Mouse (Mus musculus): ENCODE data around the gene Srf. TPM values are rescaled to one million over a fixed set of nuclear protein-coding genes. Genes with fewer than 3 reads are reported as not detected.

The Srf gene
- polyA plus RNA-seq, 1 experiment from 2014 or later: 4.6 TPM

DNA sequence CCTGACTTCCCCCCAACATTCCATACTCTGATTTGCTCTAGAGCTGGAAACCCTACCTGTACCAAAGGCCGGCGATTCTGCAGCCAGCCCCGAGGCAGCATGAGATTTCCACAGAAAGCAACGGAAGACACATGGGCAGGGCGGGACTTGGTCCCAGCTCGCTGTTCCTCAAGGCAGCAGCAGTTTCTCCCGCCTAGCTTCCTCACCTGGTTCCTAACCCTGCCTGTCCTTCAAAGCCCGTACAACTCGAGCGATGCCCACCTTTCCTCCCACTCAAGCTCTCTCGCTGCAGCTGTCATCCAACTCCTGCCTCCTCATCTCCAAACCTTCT is 1.4 kb downstream of the Srf start:
- H3K4me1 ChIP-seq (replicated peaks): peaks cover 42% of the 10 kb centered on the region
- 1% methylated on average over 11 of the region's 11 CpGs for WGBS

GRCm38 (mm10) chr17:46553926-46554325 is 2.0 kb downstream of the Srf start:
- H3K4me3 ChIP-seq: peak overlapping the region; percentile 99
- H3K27me3 ChIP-seq: no peaks in the 10 kb centered on the region
- H3K4me2 ChIP-seq: peak overlapping the region; percentile 95
- H3K27ac ChIP-seq: no peak overlapping the region
- H3K36me3 ChIP-seq: peaks cover 29% of the 10 kb centered on the region
- peaks cover 42% of the 10 kb centered on the region for H3K4me1 ChIP-seq (replicated peaks)
- WGBS: 69% methylated on average over 3 of the region's 3 CpGs
- peak overlapping the region; percentile 98 for H3K9ac ChIP-seq
- H3K9me3 ChIP-seq: no peaks in the 10 kb centered on the region
- no peak for ATAC-seq (ENCODE audit: low FRiP score)

More for the DNA sequence above, 1.4 kb downstream of the Srf start:
- Histone ChIP-seq H3K4me2 (peak overlapping the region; percentile 95), H3K36me3 (peaks cover 24% of the 10 kb centered on the region), H3K27me3 (no peaks in the 10 kb centered on the region), H3K9ac (peak overlapping the region; percentile 98), H3K4me3 (peak overlapping the region; percentile 99), H3K9me3 (no peaks in the 10 kb centered on the region), H3K27ac (peak overlapping the region; percentile 96)
- ATAC-seq (ENCODE audit: low FRiP score): no peak

DNA sequence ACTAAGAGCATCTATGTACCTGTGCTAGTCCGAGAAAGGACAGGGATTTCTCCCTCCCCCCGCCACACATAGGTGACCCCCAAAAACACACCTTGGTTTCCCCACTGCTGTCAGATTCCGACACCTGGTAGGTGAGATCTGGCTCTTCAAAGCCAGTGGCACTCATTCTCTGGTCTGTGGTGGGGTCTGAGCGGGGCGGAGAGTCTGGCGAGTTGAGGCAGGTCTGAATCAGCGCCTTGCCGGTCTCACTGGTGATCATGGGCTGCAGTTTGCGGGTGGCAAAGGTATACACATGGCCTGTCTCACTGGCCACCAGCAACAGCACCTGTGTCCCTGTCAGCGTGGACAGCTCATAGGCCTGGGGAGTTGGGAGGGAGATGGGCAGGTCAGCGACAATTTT is 2.5 kb downstream of the Srf start:
- H3K4me3 ChIP-seq: peak overlapping the region; percentile 99
- peak overlapping the region; percentile 98 for H3K9ac ChIP-seq
- H3K27me3 ChIP-seq: 0 out of 2 replicates have a peak, but pooled peaks cover 4% of the 10 kb centered on the region
- peak overlapping the region; percentile 64 for H3K27ac ChIP-seq
- no peak for ATAC-seq (ENCODE audit: low FRiP score)
- H3K4me1 ChIP-seq (replicated peaks): peaks cover 46% of the 10 kb centered on the region
- H3K4me2 ChIP-seq: peak overlapping the region; percentile 95
- 54% methylated on average over 11 of the region's 11 CpGs for WGBS
- H3K36me3 ChIP-seq: peaks cover 34% of the 10 kb centered on the region
- no peaks in the 10 kb centered on the region for H3K9me3 ChIP-seq

- WGBS: 1% methylated on average over 24 of the region's 24 CpGs
- peaks cover 8% of the 10 kb centered on the region for H3K27me3 ChIP-seq
- ATAC-seq (ENCODE audit: low FRiP score): peak; percentile 75
- H3K36me3 ChIP-seq: peaks cover 39% of the 10 kb centered on the region
- no peaks in the 10 kb centered on the region for H3K9me3 ChIP-seq
- peak overlapping the region; percentile 95 for H3K4me2 ChIP-seq
- peak overlapping the region; percentile 99 for H3K4me3 ChIP-seq
- peak overlapping the region; percentile 98 for H3K9ac ChIP-seq
- H3K4me1 ChIP-seq (replicated peaks): peaks cover 47% of the 10 kb centered on the region
- peak overlapping the region; percentile 64 for H3K27ac ChIP-seq
Measured at GRCm38 (mm10) chr17:46552841-46553423, 3.0 kb downstream of the Srf start.

DNA sequence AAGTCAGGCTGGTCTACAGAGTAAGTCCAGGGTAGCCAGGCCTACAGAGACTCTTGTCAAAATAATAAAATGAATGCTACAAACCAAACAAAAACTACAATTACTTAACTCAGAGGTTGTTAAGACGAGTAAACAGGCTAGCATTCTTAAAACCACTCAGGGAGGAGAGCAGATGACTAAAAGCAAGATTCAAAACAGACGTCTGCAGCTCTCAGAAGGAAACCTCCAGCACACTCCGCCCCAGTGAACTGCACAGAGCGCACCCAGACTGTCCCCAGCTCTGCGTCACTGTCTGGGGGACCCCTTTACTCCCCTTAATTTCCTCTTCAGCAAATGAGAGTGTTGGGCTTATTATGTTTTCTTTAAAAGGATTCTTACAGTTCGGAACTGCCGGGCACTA is 3.8 kb downstream of the Srf start:
- Histone ChIP-seq H3K4me3 (0 out of 2 replicates have a peak overlapping the region, but pooled peaks have one; percentile 99), H3K27ac (peak overlapping the region; percentile 56; the same call in 1 of the 2 replicates), H3K4me2 (peak overlapping the region; percentile 95), H3K9ac (no peak overlapping the region), H3K9me3 (no peaks in the 10 kb centered on the region), H3K27me3 (peaks cover 16% of the 10 kb centered on the region), H3K4me1 (replicated peaks) (peaks cover 46% of the 10 kb centered on the region), H3K36me3 (peaks cover 40% of the 10 kb centered on the region)
- ATAC-seq (ENCODE audit: low FRiP score): no peak
- 87% methylated on average over 7 of the region's 7 CpGs for WGBS

GRCm38 (mm10) chr17:46551369-46551768 is 4.6 kb downstream of the Srf start:
- H3K27me3 ChIP-seq: peaks cover 19% of the 10 kb centered on the region
- WGBS: 93% methylated on average over 6 of the region's 6 CpGs
- H3K9me3 ChIP-seq: no peaks in the 10 kb centered on the region
- peaks cover 40% of the 10 kb centered on the region for H3K36me3 ChIP-seq
- no peak overlapping the region for H3K27ac ChIP-seq
- no peak overlapping the region for H3K4me3 ChIP-seq
- H3K4me1 ChIP-seq (replicated peaks): peaks cover 47% of the 10 kb centered on the region
- no peak overlapping the region for H3K9ac ChIP-seq
- no peak for ATAC-seq (ENCODE audit: low FRiP score)
- no peak overlapping the region for H3K4me2 ChIP-seq

DNA sequence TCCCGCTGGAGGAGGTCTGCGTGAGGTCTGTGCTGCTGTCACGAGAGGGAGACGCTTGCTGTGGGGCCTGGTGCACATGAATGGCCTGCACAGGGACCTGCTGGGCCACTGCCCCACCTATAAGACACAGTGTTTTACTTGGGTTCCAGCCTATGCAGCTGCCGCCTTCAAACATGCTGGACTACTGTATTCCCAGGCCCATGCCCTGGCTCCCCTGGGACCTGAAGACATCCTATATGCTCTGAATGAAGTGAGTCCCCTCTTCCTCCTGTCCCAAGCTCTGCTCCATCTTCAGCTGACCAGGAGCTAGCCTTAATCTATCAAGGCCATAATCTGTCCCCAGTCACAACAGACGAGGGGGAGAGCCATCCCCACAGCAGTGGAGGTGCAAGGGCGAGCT is 5.1 kb downstream of the Srf start:
- H3K4me3 ChIP-seq: no peak overlapping the region
- H3K9ac ChIP-seq: no peak overlapping the region
- H3K4me1 ChIP-seq (replicated peaks): peaks cover 49% of the 10 kb centered on the region
- peaks cover 19% of the 10 kb centered on the region for H3K27me3 ChIP-seq
- H3K27ac ChIP-seq: no peak overlapping the region
- peaks cover 40% of the 10 kb centered on the region for H3K36me3 ChIP-seq
- H3K9me3 ChIP-seq: no peaks in the 10 kb centered on the region
- ATAC-seq (ENCODE audit: low FRiP score): no peak
- 86% methylated on average over 7 of the region's 7 CpGs for WGBS
- no peak overlapping the region for H3K4me2 ChIP-seq

GRCm38 (mm10) chr17:46549642-46550041 is 6.3 kb downstream of the Srf start:
- H3K4me1 ChIP-seq (replicated peaks): peaks cover 56% of the 10 kb centered on the region
- H3K27me3 ChIP-seq: peaks cover 23% of the 10 kb centered on the region
- H3K9me3 ChIP-seq: no peaks in the 10 kb centered on the region
- no peak for ATAC-seq (ENCODE audit: low FRiP score)
- H3K4me3 ChIP-seq: no peak overlapping the region
- no peak overlapping the region for H3K9ac ChIP-seq
- H3K27ac ChIP-seq: no peak overlapping the region
- 91% methylated on average over 9 of the region's 9 CpGs for WGBS
- H3K4me2 ChIP-seq: no peak overlapping the region
- peaks cover 40% of the 10 kb centered on the region for H3K36me3 ChIP-seq

DNA sequence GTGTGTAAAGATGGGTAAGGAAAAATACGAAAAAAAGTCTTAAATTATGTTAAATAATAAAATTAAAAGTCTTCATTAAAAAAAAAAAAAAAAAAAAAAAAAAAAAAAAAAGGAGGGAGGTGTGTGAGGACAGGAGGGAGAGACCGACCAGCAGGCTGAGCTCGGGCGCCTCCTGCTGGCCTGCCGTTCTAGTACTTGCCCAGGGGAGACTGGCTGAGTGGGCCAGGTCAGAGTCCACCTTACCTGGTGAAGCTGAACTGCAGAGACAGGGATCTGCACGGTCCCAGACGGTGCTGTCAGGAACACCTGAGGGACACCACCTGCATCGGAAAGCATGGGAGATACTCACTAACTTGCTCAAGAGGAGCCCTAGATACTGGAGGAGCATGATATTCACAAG is 6.8 kb downstream of the Srf start:
- H3K4me1 ChIP-seq (replicated peaks): peaks cover 51% of the 10 kb centered on the region
- WGBS: 22% methylated on average over 8 of the region's 8 CpGs
- no peak overlapping the region for H3K4me2 ChIP-seq
- H3K36me3 ChIP-seq: peaks cover 40% of the 10 kb centered on the region
- no peaks in the 10 kb centered on the region for H3K9me3 ChIP-seq
- H3K4me3 ChIP-seq: no peak overlapping the region
- H3K9ac ChIP-seq: no peak overlapping the region
- ATAC-seq (ENCODE audit: low FRiP score): no peak
- peaks cover 23% of the 10 kb centered on the region for H3K27me3 ChIP-seq
- no peak overlapping the region for H3K27ac ChIP-seq

GRCm38 (mm10) chr17:46548741-46549140 is 7.2 kb downstream of the Srf start:
- Histone ChIP-seq H3K9ac (no peak overlapping the region; the same call in 1 of the 2 replicates), H3K27me3 (peaks cover 23% of the 10 kb centered on the region), H3K27ac (no peak overlapping the region), H3K4me1 (replicated peaks) (peaks cover 47% of the 10 kb centered on the region), H3K9me3 (no peaks in the 10 kb centered on the region), H3K4me3 (no peak overlapping the region), H3K4me2 (no peak overlapping the region), H3K36me3 (peaks cover 40% of the 10 kb centered on the region)
- 50% methylated on average over 11 of the region's 11 CpGs for WGBS
- no peak for ATAC-seq (ENCODE audit: low FRiP score)

DNA sequence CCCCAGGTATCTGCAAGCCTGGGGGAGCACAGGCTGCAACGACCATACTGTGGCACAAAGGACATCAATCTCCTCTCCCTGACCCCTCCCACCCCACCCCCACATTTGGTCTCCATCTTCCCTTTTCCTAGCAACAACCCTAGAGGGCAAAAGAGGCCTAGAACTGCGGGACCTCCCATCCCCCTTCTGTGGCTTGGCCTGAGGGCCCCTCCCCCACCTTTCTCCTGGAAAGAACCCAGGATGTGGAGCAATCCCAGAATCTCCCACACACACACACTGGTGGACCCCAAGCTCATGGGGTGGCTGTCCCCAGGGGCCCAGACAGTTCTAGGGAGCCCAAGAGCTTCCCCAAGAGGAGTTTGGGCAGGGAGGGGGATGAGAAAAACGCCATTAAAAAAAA is 8.1 kb downstream of the Srf start:
- Histone ChIP-seq H3K4me1 (replicated peaks) (peaks cover 39% of the 10 kb centered on the region), H3K4me2 (no peak overlapping the region), H3K9me3 (no peaks in the 10 kb centered on the region), H3K4me3 (no peak overlapping the region), H3K36me3 (peaks cover 48% of the 10 kb centered on the region), H3K9ac (no peak overlapping the region), H3K27ac (no peak overlapping the region), H3K27me3 (peaks cover 23% of the 10 kb centered on the region)
- ATAC-seq (ENCODE audit: low FRiP score): no peak
- 23% methylated on average over 3 of the region's 3 CpGs for WGBS

- ATAC-seq (ENCODE audit: low FRiP score): no peak
- Histone ChIP-seq H3K36me3 (peaks cover 50% of the 10 kb centered on the region), H3K4me1 (replicated peaks) (peaks cover 30% of the 10 kb centered on the region), H3K4me3 (0 out of 2 replicates have a peak overlapping the region, but pooled peaks have one; percentile 79), H3K27me3 (peaks cover 23% of the 10 kb centered on the region), H3K4me2 (peak overlapping the region; percentile 78), H3K9me3 (no peaks in the 10 kb centered on the region), H3K9ac (peak overlapping the region; percentile 8; the same call in 1 of the 2 replicates), H3K27ac (no peak overlapping the region)
- WGBS: 14% methylated on average over 8 of the region's 8 CpGs
Measured at GRCm38 (mm10) chr17:46546995-46547394, 9.0 kb downstream of the Srf start.

DNA sequence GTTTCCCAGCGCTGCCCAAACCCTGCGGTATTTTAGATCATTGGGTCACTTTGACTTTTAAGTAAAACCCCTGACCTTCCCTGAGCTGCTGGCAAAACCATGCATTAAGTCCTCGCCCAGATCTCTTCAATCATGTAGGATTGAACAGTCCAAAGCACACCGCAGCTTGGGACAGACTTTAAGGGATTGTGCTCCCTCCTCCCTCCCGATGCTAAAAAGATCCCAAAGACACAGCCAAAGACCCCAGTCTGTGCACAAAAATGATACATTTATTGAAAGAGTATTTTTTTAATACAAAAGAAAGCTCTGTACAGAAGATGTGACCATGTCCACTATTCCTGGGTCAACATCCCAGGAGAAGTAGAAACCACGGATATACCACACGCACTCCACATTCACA is 9.4 kb downstream of the Srf start:
- peak overlapping the region; percentile 78 for H3K4me2 ChIP-seq
- peak; percentile 30 for ATAC-seq (ENCODE audit: low FRiP score)
- no peak overlapping the region for H3K27ac ChIP-seq
- H3K9me3 ChIP-seq: no peaks in the 10 kb centered on the region
- peak overlapping the region; percentile 92 for H3K9ac ChIP-seq
- 9% methylated on average over 7 of the region's 7 CpGs for WGBS
- peaks cover 50% of the 10 kb centered on the region for H3K36me3 ChIP-seq
- peak overlapping the region; percentile 79 for H3K4me3 ChIP-seq
- peaks cover 27% of the 10 kb centered on the region for H3K4me1 ChIP-seq (replicated peaks)
- H3K27me3 ChIP-seq: peaks cover 23% of the 10 kb centered on the region
